Mouse (Mus musculus) c-Kit-positive CD71-negative TER-119-negative erythroid progenitor cells, embryonic 14.5 days (primary cell): ENCODE results near the gene Rxfp3.
"Not testable (repeated sequence)": the region's sequence is repeated elsewhere in the genome, so short reads cannot be mapped to it uniquely, and the experiment has no call there.

Source experiments
- DNase-seq: peaks from one replicate; pipeline ENCODE4 v3.0.0-alpha.2; 2013; ENCODE audit warnings: low read depth

Gene Rxfp3

DNA sequence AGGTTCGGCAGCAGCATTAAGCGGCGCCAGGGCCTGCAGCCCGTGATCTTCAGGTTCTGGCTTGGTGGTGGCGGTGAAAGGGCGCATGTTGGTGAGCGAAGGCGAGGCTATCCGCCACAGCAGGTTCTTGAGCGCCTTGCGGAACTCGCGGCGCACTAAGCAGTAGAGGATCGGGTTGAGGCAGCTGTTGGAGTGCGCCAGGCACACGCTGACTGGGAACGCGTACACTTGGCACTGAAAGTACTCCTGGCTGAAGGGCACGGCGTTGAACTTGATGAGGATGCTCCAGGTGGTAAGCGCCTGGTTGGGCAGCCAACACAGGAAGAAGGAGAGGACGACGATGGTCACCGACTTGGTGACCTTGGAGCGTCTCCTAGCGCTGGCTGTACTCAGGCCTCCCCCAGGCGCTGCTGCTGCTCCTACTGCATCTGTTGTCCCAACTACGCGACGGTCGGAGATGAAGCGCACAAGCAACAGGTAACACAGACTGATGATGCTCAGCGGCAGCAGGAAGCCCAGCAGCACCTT is 1.8 kb downstream of the Rxfp3 start:
- no peak for DNase-seq

- DNase-seq: no peak
Observed at GRCm38 (mm10) chr15:11030188-11030587, 7.6 kb downstream of the Rxfp3 start.

DNA sequence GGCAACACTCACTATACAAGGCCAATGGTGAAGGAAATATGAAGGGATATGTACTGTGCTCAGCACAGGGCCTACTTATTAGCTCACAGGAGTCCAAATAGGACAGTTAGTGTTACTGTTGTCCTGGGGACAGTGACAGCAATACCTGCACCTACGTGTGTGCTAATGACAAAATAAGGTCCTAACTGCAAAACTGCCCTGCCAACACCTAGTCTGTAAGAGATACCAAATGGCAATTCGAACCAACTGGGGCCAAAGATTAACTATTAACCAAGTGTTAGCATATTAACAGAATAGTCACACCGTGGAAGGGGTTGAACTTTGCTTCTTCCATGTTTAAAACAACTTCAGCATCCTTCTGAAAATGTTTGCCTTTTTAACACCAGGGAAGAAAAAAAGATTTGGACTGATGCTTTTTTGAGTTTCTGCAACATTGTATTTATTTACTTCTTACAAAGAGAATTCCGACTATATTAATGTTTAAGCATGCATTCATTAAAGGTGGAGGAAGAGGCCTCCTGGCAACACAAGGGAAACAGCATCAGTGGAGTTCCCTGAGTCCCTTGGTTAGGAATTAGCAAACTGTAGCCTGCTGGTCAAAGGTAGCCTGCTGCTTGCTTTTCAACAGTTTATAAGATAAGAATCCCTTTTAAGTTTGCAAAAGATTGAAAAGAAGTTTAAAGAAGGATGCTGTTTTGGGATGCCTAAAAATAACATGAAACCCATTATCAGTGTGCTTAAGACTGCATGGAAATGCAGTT is 10.8 kb downstream of the Rxfp3 start:
- DNase-seq: no peak

DNA sequence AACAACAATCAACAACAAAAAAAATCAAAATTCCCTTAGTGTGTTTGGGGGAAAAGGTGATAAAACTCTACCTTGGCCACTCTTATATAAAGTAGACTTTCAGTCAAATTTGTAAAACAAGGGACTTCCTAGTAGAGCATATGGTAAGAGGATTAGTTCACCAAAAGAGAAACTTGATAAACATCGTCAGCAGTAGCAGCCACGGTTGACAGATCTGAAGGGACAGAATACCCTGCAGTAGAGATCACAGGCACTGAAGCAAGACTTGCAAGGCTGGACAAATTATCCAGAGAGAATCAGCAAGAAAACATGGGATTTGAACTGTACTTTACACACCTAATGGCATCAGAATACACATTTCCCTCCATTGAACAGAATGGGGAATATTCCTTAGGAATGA is 22.9 kb downstream of the Rxfp3 start:
- DNase-seq: no peak

GRCm38 (mm10) chr15:11010976-11011548 is 26.7 kb downstream of the Rxfp3 start:
- DNase-seq: no peak

- DNase-seq: no peak
Observed at GRCm38 (mm10) chr15:11008756-11009155, 29.0 kb downstream of the Rxfp3 start.

- DNase-seq: no peak
Observed at GRCm38 (mm10) chr15:11004646-11005045, 33.1 kb downstream of the Rxfp3 start.

DNA sequence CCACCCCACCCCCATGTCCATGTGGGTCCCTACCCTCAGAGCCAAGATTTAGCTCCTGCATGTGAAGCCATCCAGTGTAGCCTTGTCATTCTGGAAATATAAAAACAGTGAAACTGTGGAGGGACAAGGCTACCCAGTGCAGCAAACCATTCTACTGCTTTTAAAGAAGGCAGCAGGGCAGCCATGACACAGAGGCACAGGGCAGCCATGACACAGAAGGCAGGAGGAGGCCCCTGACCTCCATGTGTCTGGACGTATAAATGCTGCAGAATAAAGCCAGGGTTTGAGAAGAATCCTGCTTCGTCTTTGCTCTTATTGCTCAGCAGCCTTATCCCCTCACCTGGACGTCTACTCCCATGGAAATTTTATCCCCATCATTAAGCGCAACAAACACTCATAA is 34.0 kb downstream of the Rxfp3 start:
- no peak for DNase-seq

- no peak for DNase-seq
Observed at GRCm38 (mm10) chr15:11000421-11000820, 37.4 kb downstream of the Rxfp3 start, which contains the start of gene Slc45a2. Slc45a2 (plus strand) TSS chr15:11000721.

- no peak for DNase-seq
Observed at GRCm38 (mm10) chr15:10999832-11000231, 38.0 kb downstream of the Rxfp3 start.

DNA sequence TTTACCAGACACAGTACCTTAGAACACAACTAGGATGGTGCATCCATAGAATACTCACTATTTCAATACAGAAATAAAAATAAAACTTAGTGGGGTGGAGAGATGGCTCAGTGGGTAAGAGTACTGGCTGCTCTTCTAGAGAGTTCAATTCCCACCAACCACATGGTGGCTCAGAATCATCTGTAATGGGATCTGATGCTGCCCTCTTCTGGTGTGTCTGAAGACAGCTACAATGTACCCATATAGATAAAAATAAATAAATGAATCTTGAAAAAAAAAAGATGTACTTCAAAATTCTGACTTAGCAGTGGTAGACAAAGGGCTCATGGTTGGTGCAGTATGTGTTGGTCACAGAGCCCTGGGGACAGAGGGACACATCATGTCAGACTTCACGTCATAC is 46.2 kb downstream of the Rxfp3 start:
- DNase-seq: no peak

- no peak for DNase-seq
Observed at GRCm38 (mm10) chr15:10990411-10990810, 47.4 kb downstream of the Rxfp3 start.

DNA sequence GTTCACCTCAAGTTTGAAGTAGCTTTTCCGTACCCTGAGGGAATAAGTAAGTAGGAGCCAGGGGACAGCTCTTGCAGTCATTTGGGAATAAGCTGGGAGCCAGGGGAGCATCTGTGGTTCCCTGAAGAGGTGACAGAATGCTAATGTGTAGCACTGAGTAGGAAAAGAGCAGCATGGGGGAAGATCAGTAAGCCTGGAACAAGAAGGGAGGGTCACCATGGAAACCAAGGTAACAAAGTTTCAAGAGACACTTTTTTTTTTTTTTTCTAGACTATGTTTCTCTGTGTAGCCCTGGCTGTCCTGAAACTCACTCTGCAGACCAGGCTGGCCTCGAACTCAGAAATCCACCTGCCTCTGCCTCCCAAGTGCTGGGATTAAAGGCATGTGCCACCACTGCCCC is 51.3 kb downstream of the Rxfp3 start:
- not testable (repeated sequence) for DNase-seq

DNA sequence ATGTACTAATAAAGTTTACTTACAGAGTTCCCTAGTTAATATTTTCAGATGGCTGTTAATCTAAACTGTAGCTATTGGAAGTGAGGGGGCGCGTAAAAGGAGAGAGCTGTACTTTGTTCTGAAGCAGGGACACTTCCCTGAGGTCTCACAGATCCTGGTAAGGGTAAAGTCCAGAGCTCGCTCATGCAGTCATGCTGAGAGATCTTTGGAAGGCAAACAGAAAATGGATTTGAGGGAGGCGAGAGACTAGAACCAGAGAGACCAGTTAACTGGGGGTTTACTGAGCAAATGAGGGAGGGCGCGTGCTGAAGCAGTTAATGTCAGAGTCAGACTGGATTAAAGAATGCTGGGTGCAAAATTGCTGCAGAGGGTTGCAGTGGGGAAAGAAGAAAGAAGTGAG is 52.0 kb downstream of the Rxfp3 start:
- DNase-seq: no peak
